Mouse (Mus musculus): Measurements from ENCODE around the gene Abca13.

GRCm38 (mm10) chr11:9216252-9216651 lies 24.5 kb downstream of the Abca13 start:
- TF ChIP-seq POLR2A (IDR thresholded peaks at IDR 0.05; ENCODE audit: borderline replicate concordance, control insufficient read depth, low read depth, low read length) (no peak), CTCF (IDR thresholded peaks at IDR 0.05; ENCODE audit: control insufficient read depth, insufficient read depth, low read length) (no peak)
